Mouse (Mus musculus) layer of hippocampus, adult 8-10 months (tissue): ENCODE measurements around the gene Akap8l. TPM values are rescaled to one million over a fixed set of nuclear protein-coding genes. Genes with fewer than 3 reads are reported as not detected.

Experiments used
- DNase-seq, 2 experiments: peaks; one replicate each; pipeline ENCODE4 v3.0.0; 2022; ENCODE audit warnings: low spot score in 2 of 2
- total RNA-seq, 4 experiments: library from RNA; stranded (reverse); gene quantifications; 2 replicates each; pipeline ENCODE4 v1.2.4; 2022

Gene Akap8l
- total RNA-seq, 4 experiments from 2014 or later, result 160 to 279 (median 221) TPM

DNA sequence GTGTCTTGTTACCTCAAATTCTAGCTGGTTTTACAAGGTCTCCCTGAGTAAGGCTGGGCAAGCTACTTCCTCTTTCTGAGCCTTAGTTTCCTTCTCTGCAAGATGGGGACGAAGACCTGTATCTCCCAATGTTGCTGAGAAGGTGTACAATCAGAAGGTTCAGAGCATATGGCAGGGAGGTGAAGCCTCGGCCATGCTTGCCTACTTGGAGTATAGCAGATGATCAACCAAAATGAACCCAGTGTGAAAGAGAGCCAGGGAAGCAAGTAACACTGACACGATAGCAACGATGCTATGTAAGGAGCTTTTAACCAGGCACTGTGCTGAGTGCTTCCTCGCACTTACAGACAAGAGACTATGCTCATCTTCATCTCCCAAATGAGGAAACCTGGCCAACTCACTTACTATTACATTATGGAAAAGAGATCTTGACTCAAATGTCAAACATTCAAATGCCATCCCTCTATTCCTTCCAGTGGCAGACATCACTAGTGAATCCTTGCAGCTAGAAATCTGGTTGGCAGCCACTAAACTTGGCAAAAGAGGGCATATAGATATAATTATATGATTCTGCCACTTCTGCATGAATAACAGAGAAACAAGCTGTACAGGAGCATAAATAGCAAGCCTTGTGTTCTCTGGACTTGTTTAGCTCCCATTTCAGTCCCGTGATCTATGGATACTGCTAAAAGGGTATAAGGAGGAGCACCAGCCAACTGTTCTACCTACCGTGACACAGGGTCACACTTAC, 8.0 kb upstream of the Akap8l start:
- DNase-seq, result no peak

DNA sequence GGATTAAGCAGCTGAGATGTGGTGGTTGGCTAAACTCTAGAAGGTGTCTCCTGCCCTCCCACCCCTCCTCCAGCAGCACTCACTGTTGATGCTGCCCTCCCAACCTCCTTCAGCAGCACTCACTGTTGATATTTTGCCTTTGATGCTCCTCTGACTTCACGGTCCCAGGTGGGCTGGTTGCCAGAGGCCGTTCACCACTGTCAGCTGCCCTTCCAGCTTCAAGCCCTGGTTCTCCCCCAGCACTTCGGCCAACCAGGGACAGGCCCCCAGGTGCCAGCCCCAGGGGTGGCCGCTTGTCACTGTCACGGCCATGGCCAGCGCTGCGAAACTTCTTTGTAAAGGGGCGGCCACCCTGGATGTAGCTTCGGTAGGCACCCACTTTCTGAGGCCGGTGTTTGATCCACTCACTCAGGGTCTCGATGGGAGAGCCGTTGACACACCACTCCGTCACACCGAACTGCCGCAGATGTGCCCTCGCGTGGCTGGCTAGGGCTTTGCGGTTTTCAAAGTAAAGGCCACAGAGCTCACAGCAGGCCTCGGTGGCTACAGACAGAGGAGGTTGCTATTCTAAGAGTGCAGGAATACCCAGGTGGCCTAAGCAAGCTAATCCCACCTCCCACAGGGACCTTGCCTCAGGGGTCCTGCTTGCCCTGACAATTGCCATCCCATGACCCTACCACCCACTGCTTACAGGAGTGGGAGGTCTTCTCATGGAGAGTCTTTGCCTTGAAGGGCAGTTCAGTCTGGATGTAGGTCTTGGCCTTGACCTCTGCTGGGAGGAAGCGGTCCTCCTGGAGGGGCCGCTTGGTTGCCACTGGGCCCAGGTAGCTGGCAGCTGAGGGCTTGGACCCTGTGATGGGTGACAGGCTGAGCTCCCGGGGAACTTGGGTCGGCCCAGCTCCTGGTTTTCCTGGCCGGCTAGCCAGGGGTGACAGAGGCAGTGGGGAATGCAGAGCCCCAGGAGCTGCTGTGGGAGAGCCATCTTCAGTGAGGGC, 6.7 kb upstream of the Akap8l start:
- no peak for DNase-seq

DNA sequence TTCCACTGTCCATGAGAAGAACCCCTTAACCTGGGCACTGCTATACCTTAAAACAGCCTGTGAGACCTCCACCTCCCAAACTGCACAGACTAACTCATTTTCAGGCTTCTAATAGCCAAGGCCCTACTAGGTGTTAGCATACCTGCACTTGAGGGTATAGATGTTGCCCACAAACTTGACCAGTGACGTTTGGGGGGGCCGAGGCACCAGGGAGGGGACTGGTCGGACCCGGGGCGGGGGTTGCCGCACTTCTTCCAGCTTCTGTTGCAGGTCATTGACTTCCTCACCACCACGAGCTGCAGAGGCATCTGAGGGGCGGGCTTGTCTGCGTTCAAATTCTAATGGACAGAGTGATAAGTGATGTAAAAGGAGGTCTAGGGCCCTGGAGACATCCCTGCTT, 5.9 kb upstream of the Akap8l start:
- no peak for DNase-seq

DNA sequence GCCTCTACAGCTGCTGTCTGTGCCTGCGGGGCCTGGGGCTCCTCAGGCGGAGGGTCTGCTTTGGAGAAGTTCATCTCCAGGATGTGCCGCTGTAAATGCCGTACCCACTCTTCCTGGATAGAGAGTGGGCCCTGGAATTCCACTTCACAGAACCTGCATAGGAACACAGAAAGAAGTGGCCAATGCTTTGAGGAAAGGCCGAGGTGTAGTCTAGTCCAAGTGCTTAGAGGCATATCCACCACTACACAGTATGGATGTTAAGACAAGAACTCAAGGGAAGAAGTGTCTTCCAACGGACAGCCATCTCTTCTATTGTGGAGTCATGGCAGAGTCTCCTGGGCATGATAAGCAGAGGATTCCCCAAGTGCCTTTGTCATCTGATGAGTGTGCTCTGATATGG, 4.6 kb upstream of the Akap8l start:
- no peak for DNase-seq

DNA sequence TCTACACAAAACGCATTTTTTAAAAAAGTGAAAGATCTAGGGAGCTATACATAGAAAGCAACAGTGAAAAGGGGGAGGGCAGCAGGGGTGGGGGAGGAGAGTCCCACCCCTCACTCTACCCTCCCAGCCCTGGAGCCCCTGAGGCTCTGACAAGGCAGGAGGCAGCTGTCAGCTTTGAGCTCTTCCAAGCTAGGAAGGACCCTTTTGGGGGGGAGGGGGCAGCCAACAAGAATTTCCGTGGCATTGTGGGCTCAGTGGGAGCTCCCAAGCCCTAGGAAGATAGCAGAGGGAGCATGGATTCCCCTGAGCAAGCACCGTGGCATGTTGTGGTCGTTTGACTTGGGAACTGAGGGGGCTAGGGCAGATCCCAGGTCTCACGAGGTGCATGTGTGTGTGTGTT, 3.8 kb upstream of the Akap8l start:
- no peak for DNase-seq

DNA sequence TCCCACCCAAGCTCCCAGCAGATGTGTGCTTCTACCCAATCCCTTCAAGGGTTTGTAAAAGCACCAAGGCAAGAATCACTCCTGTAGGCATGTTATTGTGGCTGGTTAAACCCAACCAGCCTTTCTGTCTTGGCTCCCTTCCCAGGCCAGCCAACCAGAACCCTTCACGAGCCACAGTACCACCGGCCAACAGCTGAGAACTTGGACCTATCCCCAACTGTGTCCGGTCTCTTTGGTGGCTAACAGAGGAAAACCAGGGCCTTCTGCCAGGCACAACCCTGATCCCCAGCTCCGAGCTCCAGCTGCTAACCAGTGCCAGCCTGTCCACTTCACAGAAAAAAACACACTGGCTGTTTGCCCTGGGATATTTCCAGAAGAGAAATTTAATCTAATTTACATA, 3.3 kb upstream of the Akap8l start:
- DNase-seq, result peak; percentile 85

DNA sequence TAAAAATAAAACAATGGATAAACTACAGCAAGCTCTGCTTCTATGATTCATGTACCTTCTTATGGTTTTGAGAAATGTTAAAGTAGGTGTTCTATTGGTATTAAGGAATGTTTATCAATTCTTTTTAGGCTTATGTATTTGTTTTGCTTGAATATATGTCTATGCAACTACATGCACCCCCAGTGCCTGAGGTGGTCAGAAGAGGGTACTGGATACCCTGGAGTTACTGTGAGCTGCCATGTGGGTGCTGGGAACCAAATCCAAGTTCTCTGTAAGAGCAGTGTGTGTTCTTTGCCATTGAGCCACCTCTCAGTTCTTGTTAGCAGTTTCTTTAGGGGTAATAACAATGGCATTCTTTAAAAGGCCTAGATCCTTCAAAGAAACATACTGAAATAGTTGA, 1.3 kb upstream of the Akap8l start:
- DNase-seq, result no peak

DNA sequence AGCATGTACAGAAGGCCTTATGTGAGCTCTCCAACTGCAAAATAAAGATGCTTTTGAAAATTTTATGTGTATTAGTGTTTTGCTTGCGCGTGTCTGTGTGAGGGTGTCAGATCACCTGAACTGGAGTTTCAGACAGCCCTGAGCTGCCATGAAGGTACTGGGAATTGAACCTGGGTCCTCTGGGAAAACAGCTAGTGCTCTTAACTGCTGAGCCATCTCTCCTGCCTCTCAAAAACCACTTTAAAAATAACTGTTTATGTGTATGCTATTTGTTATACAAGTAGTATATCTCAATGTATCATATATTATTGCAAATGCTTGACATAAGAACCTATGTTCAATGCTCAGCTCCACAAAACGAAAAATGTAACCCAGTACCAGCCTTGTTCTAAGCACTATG, 862 bp upstream of the Akap8l start:
- no peak for DNase-seq

DNA sequence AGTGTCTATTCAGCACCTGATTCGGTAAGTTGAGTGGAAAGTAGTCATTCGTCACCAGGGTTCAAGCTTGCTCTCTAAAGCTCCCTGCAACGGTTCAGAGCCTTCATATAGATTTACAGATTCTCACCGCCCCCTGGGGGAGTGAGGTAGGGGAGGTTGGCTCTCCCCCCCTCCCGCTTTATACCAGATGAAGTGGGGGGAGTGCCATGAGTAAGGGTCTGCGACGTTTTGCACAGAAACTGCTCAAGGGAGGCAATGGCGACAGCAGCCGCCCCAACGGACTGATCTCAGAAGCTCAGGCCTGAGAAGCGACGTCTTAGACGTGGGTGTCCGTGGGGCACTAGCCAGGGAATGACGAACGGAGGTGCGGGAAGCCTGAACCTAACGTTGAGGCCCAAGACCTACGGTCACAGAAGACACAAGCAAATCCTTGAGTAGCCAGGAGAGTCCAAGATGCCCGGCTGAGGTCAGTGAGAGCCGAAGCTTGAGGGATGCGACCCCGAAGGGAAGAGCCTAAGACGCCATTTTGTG, 491 bp downstream of the Akap8l start:
- DNase-seq, result peak in 1 of 2 experiments; percentile 62

DNA sequence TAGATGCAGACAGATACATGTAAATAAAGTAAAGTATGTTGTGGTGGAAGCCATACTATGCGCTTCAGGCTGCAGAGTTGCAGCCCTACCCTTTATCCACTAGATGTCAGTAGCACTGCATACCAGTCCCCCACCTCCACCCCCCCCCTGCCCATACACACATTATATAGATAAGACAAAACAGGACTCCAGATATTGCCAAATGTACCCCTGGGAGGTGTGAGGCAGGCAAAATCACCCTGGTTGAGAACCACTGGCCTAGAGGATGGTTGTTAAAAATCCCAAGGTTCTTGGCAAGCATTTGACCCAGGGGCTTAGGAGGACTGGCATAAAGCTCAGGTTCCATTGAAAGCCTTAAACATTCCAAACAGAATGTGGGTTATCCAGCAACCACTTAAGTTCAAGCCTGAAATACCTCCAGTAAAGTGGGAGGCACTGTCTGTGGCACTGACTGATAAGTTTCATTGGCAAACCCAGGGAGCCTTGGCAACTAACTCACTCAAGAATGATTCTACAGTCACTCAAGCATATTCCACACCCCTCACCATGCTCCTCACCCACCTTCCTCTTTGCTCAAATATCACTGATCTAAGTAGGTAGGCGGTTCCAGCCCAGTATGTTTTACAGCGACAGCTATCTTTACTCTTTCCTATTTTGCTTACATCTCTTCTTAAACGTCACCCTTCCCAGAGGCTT, 1.2 kb downstream of the Akap8l start:
- DNase-seq, result peak in 1 of 2 experiments; percentile 41

DNA sequence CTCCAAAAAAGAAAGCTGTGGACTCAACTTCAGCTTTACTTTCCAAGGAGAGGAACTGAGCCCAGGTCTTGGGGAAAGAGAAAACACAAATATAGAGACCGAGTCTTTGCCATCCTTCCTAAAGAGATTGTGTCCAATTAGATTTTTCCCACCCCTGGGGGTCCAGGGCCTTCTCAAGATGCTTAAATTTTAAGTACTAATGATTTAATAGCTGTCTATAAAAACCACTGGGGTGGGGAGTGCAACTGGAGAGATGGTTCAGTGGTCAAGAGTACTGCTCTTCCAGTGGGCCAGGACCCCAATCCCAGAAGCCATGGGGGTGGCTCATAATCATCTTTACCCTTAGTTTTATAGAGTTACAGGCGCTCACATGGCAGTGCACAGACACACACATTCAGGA, 2.0 kb downstream of the Akap8l start:
- DNase-seq, result no peak

DNA sequence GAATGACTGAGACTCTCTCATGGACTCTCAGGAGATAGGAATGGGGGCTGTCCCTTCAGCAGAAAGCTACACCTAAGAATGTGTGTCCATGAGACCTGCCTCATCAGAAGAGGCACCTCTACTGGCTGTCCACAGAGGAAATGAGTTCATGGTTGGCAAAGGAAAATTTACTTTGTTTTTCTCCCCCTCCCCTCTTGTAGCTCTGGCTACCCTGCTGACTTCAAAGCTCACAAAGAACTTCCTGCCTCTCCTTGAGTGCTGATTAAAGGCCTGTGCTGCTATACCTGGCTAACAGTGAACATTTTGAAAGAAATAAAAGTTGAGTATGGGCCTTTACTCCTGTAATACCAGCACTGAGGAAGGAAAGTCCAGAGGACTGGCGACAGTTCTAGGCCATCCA, 9.3 kb downstream of the Akap8l start:
- DNase-seq, result no peak

DNA sequence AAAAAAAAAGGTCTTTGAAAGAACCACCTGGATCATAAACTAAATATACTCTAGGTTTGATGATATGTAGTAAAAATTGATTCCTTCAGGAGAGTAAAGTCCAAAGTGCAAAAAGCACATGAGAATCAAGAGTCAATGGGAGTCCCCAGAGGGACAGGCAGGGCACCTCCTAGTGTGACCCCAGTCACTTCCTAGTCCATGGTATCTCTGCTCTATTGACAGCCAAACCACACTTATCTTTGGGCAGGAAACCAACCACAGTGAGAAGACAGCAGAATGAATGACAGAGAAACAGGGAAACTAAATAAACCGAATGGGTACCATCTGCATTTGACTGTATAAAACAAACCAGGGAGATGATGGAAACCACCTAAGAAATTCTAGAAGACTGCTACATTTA, 10.3 kb downstream of the Akap8l start:
- no peak for DNase-seq

DNA sequence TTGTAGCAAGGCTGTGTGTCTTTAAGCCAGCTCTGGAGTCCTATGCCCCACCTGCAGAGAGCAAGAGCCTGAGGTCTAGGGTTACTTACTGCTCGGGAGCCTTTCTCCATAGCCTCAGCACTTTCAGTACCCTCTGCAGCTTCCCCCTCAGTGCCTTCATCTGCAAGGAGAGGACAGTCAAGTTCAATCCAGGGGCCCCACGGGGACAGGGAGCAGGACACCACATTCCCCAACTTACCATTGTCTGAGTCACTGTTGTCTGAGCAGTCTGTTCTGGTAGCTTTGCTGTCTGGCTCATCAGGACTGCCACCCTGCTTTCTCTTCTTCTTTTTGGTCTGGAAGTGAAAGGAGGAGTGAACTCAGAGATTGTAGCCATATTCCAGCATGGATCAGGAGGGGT, 14.5 kb downstream of the Akap8l start:
- DNase-seq, result no peak

DNA sequence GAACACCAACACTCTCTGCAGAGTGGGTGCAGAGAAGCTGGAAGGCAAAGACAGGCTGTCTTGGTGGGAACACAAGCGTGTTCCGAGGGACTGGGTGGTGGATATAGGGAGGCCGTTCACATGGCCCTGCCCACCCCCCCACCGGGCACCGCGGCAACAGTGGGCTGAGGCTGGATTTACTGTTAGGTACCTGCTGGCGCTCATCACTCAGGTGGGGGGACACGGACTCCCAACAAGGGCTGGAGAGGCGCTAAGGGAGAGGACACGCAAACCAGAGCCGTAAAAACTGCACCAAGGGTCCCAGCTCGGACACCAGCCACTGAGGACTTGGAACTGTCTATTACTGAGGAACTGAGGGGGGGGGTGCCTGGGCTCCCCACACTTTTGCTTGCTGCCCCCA, 15.5 kb downstream of the Akap8l start:
- no peak for DNase-seq

DNA sequence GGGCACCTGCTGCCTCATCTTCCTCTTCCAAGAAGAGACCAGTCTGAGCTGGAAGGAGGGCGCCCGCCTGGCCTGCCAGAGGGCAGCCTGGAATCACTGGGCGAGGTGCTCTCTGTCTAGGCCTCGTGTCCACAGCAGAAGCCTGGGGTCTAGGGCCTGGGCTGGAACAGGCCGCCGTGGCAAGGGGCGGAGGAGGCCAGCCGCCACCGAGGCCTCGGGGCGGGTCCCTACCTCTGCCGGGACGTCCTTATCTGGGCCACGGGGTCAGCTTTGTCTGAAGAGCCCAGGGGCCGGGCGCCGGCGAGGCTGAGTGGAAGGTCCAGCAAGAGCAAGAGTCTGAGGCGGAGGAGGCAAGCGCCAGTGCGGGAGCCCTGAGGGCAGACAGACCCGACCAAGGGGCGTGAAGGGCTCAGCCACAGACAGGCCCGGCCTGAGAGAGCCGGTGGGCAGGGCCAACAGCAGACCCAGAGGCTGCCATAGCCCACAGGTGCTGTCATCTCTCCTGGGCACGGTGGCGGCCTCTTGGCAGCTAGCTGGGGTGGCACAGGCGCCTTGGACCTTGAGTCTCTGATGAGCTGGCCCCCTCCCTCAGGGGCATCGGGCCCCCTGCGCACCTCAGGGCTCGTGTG, 16.6 kb downstream of the Akap8l start:
- DNase-seq, result no peak

DNA sequence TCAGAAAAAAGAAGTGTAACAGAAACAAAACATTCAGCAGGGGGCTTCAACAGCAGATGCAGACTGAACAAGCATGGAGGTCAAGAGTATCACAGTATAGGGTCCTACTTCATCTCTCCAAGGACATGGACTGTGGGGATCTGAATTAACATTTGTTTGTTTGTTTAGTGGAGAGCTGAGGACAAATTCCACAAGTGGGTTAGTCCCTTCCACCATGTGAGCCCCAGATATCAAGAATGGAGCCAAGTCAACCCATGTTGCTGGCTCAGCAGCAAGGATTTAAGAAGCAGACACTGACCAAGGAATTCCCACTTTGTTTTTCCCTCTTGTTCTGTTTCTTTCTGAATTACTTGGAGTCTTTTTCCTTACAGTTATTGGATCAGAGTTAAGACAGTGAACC, 22.9 kb downstream of the Akap8l start:
- DNase-seq, result no peak

DNA sequence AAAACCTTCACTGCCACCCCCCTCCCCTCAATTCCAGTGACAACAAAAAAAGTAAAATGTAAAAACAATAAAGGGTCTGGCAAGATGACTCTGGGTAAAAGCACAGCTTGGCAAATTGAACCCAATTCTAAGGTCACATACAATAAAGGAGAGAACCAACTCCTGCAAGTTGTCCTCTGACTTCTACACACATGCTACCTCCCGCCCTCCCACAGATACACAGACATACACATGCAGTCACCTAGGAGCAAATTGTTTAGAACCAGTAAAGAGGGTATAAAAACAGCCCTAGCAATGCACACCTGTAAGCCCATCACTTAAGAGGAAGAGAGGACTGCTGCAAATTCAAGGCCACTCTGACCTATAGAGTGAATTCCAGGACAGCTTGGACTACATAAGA, 27.6 kb downstream of the Akap8l start:
- no peak for DNase-seq

DNA sequence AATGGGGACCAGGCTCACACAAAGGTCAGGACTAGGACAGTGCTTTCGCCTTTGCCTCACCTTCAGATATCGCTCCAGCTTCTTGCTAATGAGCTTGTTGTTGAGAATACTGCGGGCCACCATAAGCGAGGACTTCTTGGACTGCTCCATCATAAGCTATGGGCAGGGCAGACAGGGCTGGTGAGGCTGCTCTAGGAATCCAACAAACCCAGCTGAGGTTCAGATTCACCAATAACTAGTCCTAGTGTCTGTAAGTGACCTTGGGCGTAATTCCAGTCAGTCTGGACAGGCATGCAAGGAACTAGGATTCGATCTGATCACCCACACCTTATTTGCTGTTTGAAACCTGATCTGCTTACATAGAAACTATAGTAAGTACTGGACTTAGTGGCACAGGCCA, 28.6 kb downstream of the Akap8l start:
- DNase-seq, result peak in 1 of 2 experiments; percentile 30

DNA sequence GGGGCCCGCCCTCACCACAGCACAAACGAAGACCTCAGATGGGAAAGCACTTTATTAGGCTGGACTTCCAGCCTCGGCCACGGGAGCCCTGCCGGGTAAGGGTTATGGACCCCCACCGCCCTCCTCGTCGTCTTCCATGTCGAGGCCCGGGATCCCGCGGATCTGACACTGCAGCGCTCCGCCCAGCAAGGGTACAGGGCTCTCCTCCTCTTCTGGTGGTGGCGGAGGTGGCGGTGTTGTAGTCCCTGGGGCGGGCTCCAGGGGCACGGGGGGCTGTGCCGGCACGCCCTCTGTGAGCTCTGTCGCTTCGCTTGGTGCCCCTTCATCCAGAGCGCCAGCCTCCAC, 29.0 kb downstream of the Akap8l start:
- DNase-seq, result no peak
